Mouse (Mus musculus): ENCODE data around the gene Gtf2a1l. TPM values are rescaled to one million over a fixed set of nuclear protein-coding genes. Genes with fewer than 3 reads are reported as not detected.

Gtf2a1l gene
- total and polyA plus RNA-seq, 3 experiments = 0.14 TPM; not detected in 2

DNA sequence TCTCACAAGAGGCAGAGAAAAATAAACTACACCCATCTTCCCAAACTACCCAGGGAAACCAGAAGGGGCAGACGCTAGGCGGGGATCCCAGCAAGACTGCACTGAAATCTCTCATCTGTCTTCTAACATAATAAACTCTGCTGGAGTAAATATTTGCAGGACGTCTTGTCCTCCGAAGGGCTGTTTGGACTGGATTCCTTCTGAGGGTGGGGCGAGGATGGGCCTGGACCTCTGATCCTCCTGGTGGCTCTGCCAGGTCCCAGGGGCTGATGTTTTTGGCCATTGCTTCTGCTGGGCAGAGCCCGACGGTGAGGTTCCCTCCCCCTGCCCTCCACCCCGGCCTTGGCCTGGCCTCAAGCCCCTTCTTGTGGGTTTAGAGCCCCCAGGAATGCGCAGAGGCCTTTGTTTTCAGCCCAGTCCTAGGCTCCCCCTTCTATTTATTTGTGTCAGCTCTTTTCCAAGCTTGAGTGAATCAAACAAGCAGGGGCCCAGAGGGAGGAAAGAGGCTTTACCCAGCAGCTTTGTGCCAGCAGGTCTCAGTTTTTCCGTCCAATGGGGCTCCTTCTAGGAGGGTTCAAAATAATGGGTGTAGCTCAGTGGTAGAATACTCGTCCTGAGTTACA is 38.4 kb upstream of the Gtf2a1l start:
- Histone ChIP-seq H3K4me3 (no peak overlapping the region), H3K27me3 (ENCODE audit: control insufficient read depth, insufficient read depth, low read length) (no peaks in the 10 kb centered on the region), H3K4me1 (ENCODE audit: control insufficient read depth, insufficient read depth, low read length) (peaks cover 23% of the 10 kb centered on the region), H3K79me2 (replicated peaks; ENCODE audit: control insufficient read depth, insufficient read depth, low read length) (no peaks in the 10 kb centered on the region), H3K9ac (ENCODE audit: low read depth, low read length) (no peak overlapping the region), H3K36me3 (ENCODE audit: control insufficient read depth, insufficient read depth, low read length) (peaks cover 6% of the 10 kb centered on the region; the same call in 1 of the 2 replicates), H3K27ac (peak overlapping the region; percentile 42)
- 40% methylated on average over 11 of the region's 11 CpGs for WGBS
- intact Hi-C loops (cut with DNase I) = loop anchor here (1.0 kb wide), 1 partner anchor 33 kb away; the partner anchor contains the start of gene Ston1
- TF ChIP-seq CTCF (IDR thresholded peaks at IDR 0.05) (peak; percentile 38), POLR2A (IDR thresholded peaks at IDR 0.05; ENCODE audit: insufficient read depth, low read depth, low read length) (no peak), EP300 (IDR thresholded peaks at IDR 0.05; ENCODE audit: insufficient read depth, low read depth, low read length) (0 out of 2 replicates have a peak, but pooled peaks have one; percentile 35)
- DNase-seq = peak; percentile 70 to 75

DNA sequence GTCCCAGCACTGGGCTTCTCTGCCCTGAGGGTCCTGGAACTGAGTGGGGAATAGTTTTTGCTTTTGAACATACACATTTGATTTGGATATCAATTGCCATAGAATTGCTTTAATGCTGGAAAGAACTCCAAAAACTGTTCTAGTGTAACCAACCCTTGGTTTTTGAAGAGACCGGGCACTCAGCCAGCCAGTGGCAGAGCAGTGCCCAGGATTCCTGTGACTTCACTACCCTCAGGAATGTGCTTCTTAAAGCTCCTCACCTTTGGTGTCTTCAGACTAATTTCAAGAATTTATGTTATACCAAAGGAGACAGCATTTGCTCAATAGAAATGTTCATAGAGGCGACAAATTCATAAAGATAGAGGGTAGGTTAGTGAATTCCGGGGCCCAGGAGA is 37.9 kb upstream of the Gtf2a1l start:
- DNase-seq = no peak
- Histone ChIP-seq H3K36me3 (ENCODE audit: control insufficient read depth, insufficient read depth, low read length) (peaks cover 6% of the 10 kb centered on the region; the same call in 1 of the 2 replicates), H3K9ac (ENCODE audit: low read depth, low read length) (no peak overlapping the region), H3K4me3 (no peak overlapping the region), H3K27ac (peak overlapping the region; percentile 42), H3K27me3 (ENCODE audit: control insufficient read depth, insufficient read depth, low read length) (no peaks in the 10 kb centered on the region), H3K4me1 (ENCODE audit: control insufficient read depth, insufficient read depth, low read length) (peaks cover 22% of the 10 kb centered on the region), H3K79me2 (replicated peaks; ENCODE audit: control insufficient read depth, insufficient read depth, low read length) (no peaks in the 10 kb centered on the region)
- WGBS = 69% methylated on average over 3 of the region's 3 CpGs
- no peak for TF ChIP-seq CTCF (IDR thresholded peaks at IDR 0.05)
- TF ChIP-seq POLR2A (IDR thresholded peaks at IDR 0.05; ENCODE audit: insufficient read depth, low read depth, low read length) = no peak
- TF ChIP-seq EP300 (IDR thresholded peaks at IDR 0.05; ENCODE audit: insufficient read depth, low read depth, low read length) = no peak
- intact Hi-C loops (cut with DNase I) = no loop called here

DNA sequence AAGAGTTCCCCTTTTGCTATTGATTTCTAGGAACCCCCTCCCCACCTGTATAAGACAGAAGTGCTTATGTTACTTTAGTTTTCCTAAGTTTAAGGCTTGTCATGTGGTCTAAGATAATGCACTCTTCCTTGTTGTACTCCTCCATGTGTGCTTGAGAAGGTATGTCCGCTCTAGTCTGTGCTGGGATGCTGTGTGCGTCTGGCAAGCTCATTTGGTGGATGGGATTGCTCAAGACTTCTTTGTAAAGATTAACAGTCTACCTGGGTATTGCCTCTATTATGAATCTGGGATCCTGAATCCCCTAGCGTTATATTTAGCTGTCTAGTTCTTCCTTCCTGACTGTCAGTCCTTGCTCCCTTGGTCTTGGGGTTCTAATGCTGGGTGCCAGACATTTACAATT is 35.8 kb upstream of the Gtf2a1l start:
- intact Hi-C loops (cut with DNase I) = no loop called here
- Histone ChIP-seq H3K27me3 (ENCODE audit: control insufficient read depth, insufficient read depth, low read length) (no peaks in the 10 kb centered on the region), H3K4me3 (no peak overlapping the region), H3K36me3 (ENCODE audit: control insufficient read depth, insufficient read depth, low read length) (peaks cover 6% of the 10 kb centered on the region; the same call in 1 of the 2 replicates), H3K27ac (no peak overlapping the region), H3K4me1 (ENCODE audit: control insufficient read depth, insufficient read depth, low read length) (peaks cover 13% of the 10 kb centered on the region), H3K79me2 (replicated peaks; ENCODE audit: control insufficient read depth, insufficient read depth, low read length) (no peaks in the 10 kb centered on the region), H3K9ac (ENCODE audit: low read depth, low read length) (no peak overlapping the region)
- no peak for DNase-seq
- 54% methylated on average over 3 of the region's 3 CpGs for WGBS
- no peak for TF ChIP-seq CTCF (IDR thresholded peaks at IDR 0.05)

- Histone ChIP-seq H3K4me1 (ENCODE audit: control insufficient read depth, insufficient read depth, low read length) (peaks cover 10% of the 10 kb centered on the region), H3K27ac (no peak overlapping the region), H3K9ac (ENCODE audit: low read depth, low read length) (no peak overlapping the region), H3K79me2 (replicated peaks; ENCODE audit: control insufficient read depth, insufficient read depth, low read length) (no peaks in the 10 kb centered on the region), H3K27me3 (ENCODE audit: control insufficient read depth, insufficient read depth, low read length) (no peaks in the 10 kb centered on the region), H3K4me3 (no peak overlapping the region), H3K36me3 (ENCODE audit: control insufficient read depth, insufficient read depth, low read length) (no peaks in the 10 kb centered on the region; the same call in 1 of the 2 replicates)
- TF ChIP-seq POLR2A (IDR thresholded peaks at IDR 0.05; ENCODE audit: insufficient read depth, low read depth, low read length) (no peak), CTCF (IDR thresholded peaks at IDR 0.05) (no peak), EP300 (IDR thresholded peaks at IDR 0.05; ENCODE audit: insufficient read depth, low read depth, low read length) (no peak)
- intact Hi-C loops (cut with DNase I) = no loop called here
- no peak for DNase-seq
- WGBS = 61% methylated on average over 14 of the region's 14 CpGs
Measured at GRCm38 (mm10) chr17:88636076-88636475, 32.4 kb upstream of the Gtf2a1l start.

DNA sequence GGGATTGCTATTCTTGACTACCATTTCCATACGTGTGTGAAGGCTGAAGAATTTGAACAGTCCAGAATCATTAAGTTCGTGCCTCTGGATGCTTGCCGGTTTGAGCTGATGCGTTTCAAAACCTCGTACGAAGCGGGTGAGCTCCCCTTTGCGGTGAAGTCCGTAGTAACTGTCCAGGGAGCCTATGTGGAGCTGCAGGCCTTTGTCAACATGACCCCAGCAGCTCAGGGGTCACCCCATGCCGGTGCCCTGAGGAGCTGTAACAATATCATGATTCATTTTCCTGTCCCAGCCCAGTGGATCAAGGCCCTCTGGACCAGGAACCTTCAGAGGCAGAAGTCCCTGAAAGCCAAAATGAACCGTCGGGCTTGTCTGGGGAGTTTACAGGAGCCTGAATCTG is 31.9 kb upstream of the Gtf2a1l start:
- WGBS = 55% methylated on average over 12 of the region's 12 CpGs
- Histone ChIP-seq H3K4me3 (no peak overlapping the region), H3K4me1 (ENCODE audit: control insufficient read depth, insufficient read depth, low read length) (peaks cover 10% of the 10 kb centered on the region), H3K27me3 (ENCODE audit: control insufficient read depth, insufficient read depth, low read length) (no peaks in the 10 kb centered on the region), H3K27ac (no peak overlapping the region), H3K36me3 (ENCODE audit: control insufficient read depth, insufficient read depth, low read length) (peaks cover 2% of the 10 kb centered on the region; the same call in 1 of the 2 replicates), H3K9ac (ENCODE audit: low read depth, low read length) (no peak overlapping the region), H3K79me2 (replicated peaks; ENCODE audit: control insufficient read depth, insufficient read depth, low read length) (no peaks in the 10 kb centered on the region)
- DNase-seq = no peak
- intact Hi-C loops (cut with DNase I) = no loop called here
- TF ChIP-seq POLR2A (IDR thresholded peaks at IDR 0.05; ENCODE audit: insufficient read depth, low read depth, low read length) (no peak), EP300 (IDR thresholded peaks at IDR 0.05; ENCODE audit: insufficient read depth, low read depth, low read length) (no peak), CTCF (IDR thresholded peaks at IDR 0.05) (0 out of 2 replicates have a peak, but pooled peaks have one; percentile 5)

- Histone ChIP-seq H3K4me3 (no peak overlapping the region), H3K79me2 (replicated peaks; ENCODE audit: control insufficient read depth, insufficient read depth, low read length) (no peaks in the 10 kb centered on the region), H3K27me3 (ENCODE audit: control insufficient read depth, insufficient read depth, low read length) (no peaks in the 10 kb centered on the region), H3K9ac (ENCODE audit: low read depth, low read length) (no peak overlapping the region), H3K4me1 (ENCODE audit: control insufficient read depth, insufficient read depth, low read length) (peaks cover 7% of the 10 kb centered on the region), H3K27ac (no peak overlapping the region), H3K36me3 (ENCODE audit: control insufficient read depth, insufficient read depth, low read length) (peaks cover 2% of the 10 kb centered on the region; the same call in 1 of the 2 replicates)
- WGBS = 23% methylated on average over 6 of the region's 6 CpGs
- peak; percentile 93 for TF ChIP-seq CTCF (IDR thresholded peaks at IDR 0.05)
- TF ChIP-seq EP300 (IDR thresholded peaks at IDR 0.05; ENCODE audit: insufficient read depth, low read depth, low read length) = 0 out of 2 replicates have a peak, but pooled peaks have one; percentile 48
- TF ChIP-seq POLR2A (IDR thresholded peaks at IDR 0.05; ENCODE audit: insufficient read depth, low read depth, low read length) = no peak
- intact Hi-C loops (cut with DNase I) = loop anchor here (1.0 to 10.0 kb wide), 4 partner anchors 44 to 616 kb away; partner anchors contain the start of gene Ston1
- DNase-seq = peak; percentile 57 to 79
Measured at GRCm38 (mm10) chr17:88641012-88641411, 27.4 kb upstream of the Gtf2a1l start.

All from heart, adult 2 months (tissue).